Mouse (Mus musculus) fibroblast of lung, adult 2 months (primary cell): ENCODE data around the gene Slc16a13.

ENCODE experiments used
- DNase-seq: peaks from one replicate; pipeline ENCODE4 v3.0.0-alpha.2; 2011; ENCODE audit warnings: low read depth

The Slc16a13 gene

GRCm38 (mm10) chr11:70230239-70230727 is 9.4 kb upstream of the Slc16a13 start:
- no peak for DNase-seq

DNA sequence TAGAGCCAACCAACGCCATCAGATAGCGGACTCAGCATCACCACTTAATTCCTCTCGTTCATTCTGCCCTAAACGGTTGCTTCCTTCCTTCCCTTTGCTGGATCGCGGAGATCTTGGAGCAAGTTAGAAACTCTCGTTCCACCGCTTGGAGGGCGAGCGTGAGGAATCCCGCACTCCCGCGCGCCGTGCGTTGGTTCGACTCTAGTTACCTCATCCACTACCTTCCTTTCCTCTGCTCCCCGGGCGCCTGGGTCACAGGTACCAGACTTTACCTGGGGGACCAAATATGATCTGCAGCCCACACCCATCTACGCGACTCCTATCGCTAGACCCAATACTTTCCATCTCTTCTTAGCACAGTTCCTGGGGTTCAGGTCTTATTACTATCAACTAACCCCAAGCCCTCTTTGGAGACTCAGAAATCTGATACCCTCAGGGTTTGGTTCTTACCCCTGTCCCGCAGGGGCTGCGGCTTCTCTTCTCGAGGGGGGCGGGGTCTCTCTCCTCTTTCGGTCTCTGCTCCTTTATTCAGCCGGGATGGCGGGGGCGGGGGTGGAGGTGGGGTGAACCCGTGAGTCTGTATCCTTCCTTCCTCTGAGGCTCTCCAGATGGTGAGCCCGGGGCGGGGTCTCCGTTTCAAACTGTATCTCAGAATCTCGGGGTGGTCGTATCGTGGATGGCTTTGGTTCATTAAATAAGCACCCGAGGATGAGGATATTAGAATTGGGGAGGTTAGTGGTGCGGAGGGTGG is 8.6 kb upstream of the Slc16a13 start, which contains the start of gene Bcl6b:
TSS of gene Bcl6b (minus strand) at position 539 of the 751 bp plus-strand sequence.
- DNase-seq = no peak

GRCm38 (mm10) chr11:70228828-70229227 is 8.0 kb upstream of the Slc16a13 start:
- DNase-seq = no peak

DNA sequence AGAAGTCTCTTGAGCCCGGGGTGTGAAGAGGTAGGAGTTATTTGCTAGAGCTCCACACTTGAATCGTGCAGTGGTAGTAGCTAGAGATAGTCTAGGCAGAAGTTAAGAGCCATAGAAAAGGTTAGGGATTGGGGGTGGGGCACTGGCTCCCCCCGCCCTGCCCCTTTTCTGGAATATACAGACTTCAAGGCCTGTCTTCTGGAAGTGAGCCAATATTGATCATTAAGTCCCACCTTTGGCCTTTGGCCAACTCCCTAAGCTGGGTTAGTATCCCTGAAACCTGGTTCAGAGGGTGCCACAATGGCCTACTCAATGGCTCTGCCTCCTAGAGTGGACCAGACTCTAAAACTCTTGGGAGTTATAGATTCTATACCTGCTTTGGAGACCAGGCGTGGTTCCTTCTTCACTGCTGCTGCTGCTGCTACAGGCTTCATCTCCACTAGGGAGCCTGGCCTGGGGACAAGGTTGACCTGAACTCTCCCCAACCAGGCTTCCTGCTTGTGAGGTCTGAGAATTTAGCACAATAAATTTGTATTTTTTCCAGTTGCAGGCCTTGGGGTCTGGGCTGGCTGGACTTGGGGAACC is 6.9 kb upstream of the Slc16a13 start:
- DNase-seq = no peak

DNA sequence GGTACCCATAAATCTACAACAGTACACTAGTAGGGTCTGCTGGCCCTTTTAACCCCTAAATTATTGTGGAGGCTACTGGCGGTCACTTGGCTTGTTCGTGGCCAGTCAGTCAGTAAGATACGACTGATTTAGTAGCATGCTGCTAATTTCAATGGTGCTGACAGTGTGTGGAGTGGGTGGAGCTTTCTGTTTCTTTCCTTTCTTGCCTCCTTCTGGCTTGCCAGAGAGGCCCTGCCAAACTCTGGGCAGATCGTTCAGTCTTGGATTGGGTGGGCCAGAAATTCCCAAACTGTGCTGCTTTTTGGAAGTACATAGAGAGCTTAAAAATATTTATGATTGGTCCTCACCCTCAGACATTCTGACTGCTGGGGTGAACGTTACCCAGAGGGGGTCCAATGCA is 6.3 kb upstream of the Slc16a13 start:
- no peak for DNase-seq

DNA sequence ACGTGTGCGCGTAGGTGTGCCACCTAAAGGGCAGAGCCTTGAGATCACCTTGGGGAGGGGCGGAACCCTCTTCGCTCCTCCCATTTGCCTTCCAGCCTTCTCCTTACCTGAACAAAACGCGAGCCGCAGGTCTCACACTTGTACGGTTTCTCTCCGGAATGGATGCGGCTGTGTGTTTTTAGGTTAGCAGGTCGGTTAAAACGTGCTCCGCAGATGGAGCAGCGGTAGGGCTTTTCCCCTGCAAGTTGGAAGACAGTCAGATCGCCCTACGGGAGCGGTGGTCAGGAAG is 5.7 kb upstream of the Slc16a13 start:
- no peak for DNase-seq

- DNase-seq = no peak
Measured at GRCm38 (mm10) chr11:70225798-70226601, 5.1 kb upstream of the Slc16a13 start.

DNA sequence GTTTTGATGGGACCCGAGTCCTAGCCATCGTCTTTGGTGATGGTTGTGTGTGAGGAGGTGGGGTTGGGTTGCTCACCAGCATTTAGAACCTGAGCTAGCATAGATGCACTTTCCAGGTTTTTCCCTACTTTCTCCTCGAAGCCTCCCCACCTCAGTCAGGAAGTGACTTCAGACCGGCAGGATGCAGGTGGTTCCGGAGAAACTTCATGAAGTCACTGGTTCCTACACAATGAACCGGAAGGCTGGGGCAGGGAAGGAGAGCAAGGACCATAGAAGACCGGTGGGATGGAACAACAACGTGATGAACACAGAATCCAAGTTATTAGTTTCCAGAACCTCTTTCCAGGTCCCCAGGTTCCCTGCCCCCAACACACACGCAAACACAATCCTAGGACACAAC is 2.9 kb upstream of the Slc16a13 start:
- no peak for DNase-seq

DNA sequence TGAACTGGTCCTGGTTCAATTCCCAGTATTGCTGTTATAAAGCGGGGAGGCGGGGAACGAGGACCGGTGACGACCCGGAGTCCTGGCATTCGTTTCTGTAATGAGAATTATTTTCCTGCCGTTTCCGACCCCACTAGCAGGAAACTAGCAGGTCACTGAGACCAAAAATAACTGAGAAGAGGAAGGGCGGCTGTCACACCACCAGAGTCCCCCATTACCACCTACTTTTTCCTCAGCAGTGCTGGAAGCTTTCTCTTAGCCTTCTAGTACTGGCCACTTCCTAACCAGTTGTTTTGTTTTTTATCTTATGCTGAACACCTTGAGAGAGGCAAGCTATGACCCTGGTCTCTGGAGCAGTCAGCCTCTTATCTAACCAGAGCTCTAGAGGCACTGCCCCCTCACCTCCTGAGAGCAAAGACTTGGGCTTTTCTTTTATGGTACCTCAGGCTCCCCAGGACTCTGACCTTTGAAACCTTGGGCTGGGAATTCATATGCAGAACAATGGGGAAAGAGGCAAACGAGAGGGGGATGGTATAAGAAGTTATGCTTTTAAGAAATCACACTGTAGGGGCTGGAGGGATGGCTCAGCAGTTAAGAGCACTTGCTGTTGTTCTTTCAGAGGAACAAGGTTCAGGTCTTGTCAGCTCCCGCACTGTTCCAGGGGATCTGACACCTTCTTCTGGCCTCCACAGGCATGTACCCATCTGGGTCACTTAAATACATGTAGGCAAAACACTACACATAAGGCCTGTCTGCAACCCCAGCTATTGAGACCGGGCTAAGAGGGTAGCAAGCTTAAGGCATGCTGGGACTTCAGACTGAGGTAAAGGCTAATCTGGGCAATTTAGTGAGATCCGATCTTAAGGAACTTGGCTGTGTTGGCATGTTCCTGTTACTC is 988 bp upstream of the Slc16a13 start:
- no peak for DNase-seq

DNA sequence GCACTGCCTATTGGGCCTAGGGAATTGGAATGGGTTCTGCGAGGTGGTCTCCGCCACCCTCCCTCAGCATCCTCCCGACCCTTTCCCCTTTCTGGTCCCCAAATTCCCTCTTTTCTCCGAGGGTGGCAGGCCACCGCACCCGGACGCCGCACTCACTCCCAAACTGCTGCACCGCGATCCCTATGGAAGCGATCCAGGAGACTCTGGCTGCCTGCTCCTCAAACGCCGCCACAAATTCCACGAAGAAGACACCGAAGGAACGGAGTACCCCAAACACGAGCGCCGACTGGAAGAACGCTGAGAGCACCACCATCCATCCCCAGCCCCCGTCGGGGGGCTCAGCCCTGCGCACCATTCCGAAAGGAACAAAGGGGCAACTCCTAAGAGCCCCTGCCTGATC is 541 bp downstream of the Slc16a13 start:
- DNase-seq = no peak

DNA sequence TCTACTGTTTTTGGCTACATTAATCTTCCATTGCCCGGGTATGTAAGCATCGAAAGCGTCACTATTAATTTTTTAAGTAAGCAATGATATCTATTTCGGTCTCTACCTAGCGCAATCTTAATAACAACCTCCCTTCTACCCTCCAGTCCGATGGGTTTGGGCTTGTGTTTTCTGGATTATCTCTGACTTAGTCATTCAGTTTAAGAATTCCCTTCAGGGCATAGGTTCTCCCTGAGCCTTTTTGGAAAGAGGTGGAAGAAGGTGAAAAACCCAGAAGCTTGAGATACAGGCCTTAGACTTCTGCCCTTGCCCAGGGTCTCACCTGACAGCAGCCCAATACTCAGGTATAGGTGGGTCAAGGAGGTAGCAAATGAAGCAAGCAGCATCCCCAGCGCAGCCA is 991 bp downstream of the Slc16a13 start:
- DNase-seq = no peak

DNA sequence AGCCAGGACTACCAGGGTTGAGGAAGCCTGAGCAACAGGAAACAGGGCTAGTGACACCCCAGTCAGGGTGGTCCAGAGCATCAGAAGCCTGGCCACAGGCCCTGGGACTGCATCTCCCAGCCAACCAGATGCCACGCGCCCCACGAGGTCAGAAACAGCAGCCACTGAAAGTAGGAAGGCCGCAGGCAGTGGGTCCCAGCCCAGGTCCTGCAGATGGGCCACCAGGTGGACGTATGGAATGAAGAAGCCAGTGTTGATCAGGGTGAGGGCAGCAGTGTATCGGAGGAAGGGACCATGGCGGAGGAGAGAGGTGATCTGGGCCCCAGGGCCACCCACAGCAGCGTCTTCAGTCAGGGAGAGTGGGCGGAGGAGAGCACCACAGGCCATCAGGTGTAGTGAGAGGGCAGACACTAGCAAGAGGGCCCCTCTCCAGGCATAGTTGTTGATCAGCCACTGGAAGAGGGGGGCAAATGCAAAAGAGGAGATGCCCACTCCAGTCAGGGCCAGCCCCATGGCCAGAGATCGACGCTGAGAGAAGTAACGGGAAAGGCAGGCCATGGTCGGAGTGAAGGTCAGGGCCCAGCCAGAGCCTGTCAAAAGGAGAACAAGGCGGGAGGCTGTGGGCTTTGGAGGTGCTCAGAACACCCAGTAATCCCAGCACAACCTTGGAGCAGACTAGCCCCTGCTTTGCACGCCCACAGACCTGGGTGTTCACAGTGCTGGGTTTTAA is 2.0 kb downstream of the Slc16a13 start:
- DNase-seq = no peak

DNA sequence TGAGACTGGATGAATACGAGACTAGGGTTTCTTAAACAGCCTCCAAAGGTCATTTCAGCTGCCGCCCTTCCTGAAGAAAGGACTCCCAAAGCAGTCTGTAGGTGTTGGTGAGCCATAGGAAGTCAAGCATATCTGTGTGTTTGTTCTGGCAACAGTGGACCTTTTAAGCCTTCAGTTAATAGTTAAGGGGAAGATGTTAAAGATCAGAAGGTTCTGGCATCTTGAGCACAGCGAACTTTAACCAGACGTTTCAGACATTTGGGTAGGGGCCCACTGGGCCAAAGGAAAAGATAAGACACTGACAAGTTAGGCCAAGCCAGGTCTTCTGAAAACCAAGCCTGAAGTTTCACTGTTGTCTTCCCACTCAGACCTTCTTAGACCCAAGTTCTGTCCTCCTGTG is 2.8 kb downstream of the Slc16a13 start:
- DNase-seq = no peak

GRCm38 (mm10) chr11:70216103-70216502 is 4.8 kb downstream of the Slc16a13 start:
- DNase-seq = no peak

DNA sequence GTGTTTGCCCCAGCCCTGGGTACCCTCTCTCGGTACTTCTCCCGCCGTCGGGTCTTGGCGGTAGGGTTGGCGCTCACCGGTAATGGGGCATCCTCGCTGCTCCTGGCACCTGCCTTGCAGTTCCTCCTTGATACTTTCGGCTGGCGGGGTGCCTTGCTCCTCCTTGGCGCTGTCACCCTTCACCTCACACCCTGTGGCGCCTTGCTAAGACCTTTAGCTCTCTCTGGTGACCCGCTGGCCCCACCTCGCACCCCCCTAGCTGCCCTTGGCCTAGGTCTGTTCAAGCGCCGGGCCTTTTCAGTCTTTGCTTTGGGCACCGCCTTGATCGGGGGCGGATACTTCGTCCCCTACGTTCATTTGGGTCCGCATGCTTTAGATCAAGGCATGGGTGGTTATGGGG is 5.6 kb downstream of the Slc16a13 start:
- DNase-seq = no peak

DNA sequence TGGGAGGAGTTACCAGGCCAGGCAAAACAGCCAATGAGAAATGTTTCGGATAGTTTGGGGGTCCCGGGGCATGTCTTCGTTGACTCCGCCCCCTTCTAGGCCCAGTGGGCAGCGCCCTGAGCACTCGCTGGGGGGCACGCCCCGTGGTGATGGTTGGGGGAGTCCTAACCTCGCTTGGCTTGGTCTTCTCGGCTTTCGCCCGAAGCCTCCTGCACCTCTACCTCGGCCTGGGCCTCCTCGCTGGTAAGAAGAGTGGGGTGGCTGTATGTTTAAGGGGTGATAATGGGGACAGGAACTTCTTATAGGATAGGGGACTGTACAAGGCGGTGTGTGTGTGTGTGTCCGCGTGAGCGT is 6.0 kb downstream of the Slc16a13 start:
- DNase-seq = no peak

DNA sequence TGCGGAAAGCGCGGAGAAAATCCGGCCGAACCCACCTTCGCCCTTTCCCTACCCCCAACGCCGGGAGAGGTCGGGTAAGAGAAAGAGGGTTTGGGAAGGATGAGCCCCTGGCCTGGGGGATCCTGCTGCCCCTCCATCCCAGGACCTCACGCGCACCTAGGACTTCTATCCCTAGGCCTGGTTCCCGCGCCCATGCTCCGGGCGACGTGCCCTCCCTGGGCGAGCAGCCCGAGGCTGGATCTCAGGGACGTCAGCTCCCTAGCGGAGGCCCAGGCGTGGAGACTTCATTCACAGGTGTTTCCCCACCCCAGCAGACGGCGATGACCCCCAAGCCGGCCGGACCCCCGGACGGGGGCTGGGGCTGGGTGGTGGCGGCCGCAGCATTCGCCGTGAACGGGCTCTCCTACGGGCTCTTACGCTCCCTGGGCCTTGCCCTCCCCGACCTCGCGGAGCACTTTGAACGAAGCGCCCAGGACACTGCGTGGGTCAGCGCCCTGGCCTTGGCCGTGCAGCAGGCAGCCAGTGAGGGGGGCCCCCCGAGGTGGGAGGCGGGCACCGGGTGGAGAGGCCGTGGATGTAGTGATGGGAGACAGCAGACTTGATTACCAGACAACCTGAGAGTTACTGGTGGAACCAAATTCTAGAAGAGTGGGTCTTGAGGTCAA is 6.5 kb downstream of the Slc16a13 start:
- no peak for DNase-seq

DNA sequence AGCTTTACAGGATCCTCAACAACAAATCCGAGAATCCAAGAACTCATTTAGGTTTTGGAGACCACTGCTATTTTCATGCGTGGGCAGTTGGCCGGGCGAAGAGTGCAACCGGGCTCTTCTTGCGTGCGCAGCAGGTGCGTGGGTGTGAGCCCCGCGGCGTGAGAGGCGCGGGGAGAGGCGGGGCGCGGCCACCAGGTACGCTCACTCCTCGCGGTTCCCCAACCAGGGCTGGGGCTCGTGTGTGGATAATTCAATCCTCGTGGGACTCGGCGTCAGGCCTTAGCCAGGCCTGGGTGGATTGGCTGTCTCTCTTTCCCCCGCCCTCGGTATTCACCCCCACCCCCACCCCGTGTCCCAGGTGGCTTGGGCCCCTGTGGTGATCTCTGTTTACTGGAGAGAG is 7.1 kb downstream of the Slc16a13 start:
- DNase-seq = no peak

DNA sequence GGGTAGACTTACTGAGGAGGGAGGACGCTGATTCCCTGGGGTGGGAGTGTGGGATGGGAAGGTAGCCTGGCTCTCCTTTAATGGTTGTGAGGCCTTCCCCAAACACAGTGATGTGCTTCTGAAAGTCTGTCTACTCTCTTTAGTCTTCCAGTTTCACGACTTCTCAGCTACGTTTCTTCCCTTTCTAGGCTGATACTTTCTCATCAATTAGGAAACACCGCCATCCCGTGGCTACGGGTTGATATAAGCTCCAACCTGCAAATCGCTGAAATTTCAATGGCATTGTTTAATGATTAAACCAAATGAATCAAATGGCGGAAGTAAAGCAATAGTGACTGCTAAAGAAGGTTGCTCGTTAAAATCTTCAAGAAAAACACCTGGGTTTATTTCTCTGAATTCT is 8.0 kb downstream of the Slc16a13 start:
- DNase-seq = no peak

DNA sequence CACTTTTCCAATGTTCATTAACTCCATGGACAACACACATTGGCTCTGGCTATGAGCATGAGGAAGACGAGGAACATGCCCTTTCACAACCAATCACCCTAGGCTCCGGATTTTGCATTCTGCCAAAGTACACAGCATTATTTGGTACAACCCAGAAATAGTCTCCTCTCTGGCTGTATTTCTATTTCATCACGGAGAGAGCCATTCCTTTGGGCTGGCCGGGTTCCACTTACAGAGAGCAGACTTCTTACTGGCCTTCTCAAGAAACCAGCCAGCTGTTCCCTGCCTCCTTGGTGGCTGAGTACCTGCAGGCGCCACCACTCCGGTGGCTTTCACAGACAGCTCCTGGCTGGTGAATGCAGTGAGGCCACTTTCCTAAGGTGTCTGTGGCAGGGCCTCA is 8.4 kb downstream of the Slc16a13 start, which contains the start of gene Slc16a11:
TSS of gene Slc16a11 (plus strand) at position 330 of the 400 bp plus-strand sequence.
- DNase-seq = no peak

- no peak for DNase-seq
Measured at GRCm38 (mm10) chr11:70211972-70212371, 8.9 kb downstream of the Slc16a13 start.
